Mouse (Mus musculus) urinary bladder, postnatal 10 days (tissue): Measurements from ENCODE around the gene Klhl12.
A peak's percentile ranks its signal among the peaks of the same experiment; 100 is the strongest.
"Not testable (repeated sequence)": the region's sequence is repeated elsewhere in the genome, so short reads cannot be mapped to it uniquely, and the experiment has no call there.

Experiments used
- DNase-seq: peaks from one replicate; pipeline ENCODE4 v3.0.0; 2022; ENCODE audit warnings: low spot score

The Klhl12 gene

GRCm38 (mm10) chr1:134454904-134455824, at the start of gene Klhl12:
TSS of gene Klhl12 (plus strand) at chr1:134455531.
- DNase-seq, result peak; percentile 92

- no peak for DNase-seq
Measured at GRCm38 (mm10) chr1:134406414-134406771, 48.9 kb upstream of the Klhl12 start.

- no peak for DNase-seq
Measured at GRCm38 (mm10) chr1:134408080-134408479, 47.3 kb upstream of the Klhl12 start.

- no peak for DNase-seq
Measured at GRCm38 (mm10) chr1:134411706-134412629, 43.4 kb upstream of the Klhl12 start.

GRCm38 (mm10) chr1:134414038-134414437, 41.3 kb upstream of the Klhl12 start:
- no peak for DNase-seq

GRCm38 (mm10) chr1:134414501-134415167, 40.7 kb upstream of the Klhl12 start:
- DNase-seq, result no peak

- peak; percentile 91 for DNase-seq
Measured at GRCm38 (mm10) chr1:134415168-134415831, 40.0 kb upstream of the Klhl12 start, which contains the start of gene Adipor1. TSS of gene Adipor1 (plus strand) at chr1:134415378.

- no peak for DNase-seq
Measured at GRCm38 (mm10) chr1:134418414-134418975, 36.8 kb upstream of the Klhl12 start.

- DNase-seq, result no peak
Measured at GRCm38 (mm10) chr1:134419176-134419575, 36.2 kb upstream of the Klhl12 start.

GRCm38 (mm10) chr1:134419751-134420458, 35.4 kb upstream of the Klhl12 start:
- no peak for DNase-seq

GRCm38 (mm10) chr1:134423911-134424310, 31.4 kb upstream of the Klhl12 start:
- DNase-seq, result no peak

- DNase-seq, result no peak
Measured at GRCm38 (mm10) chr1:134426289-134426688, 29.0 kb upstream of the Klhl12 start.

GRCm38 (mm10) chr1:134433002-134433401, 22.3 kb upstream of the Klhl12 start:
- no peak for DNase-seq

- no peak for DNase-seq
Measured at GRCm38 (mm10) chr1:134433473-134433872, 21.9 kb upstream of the Klhl12 start.

GRCm38 (mm10) chr1:134435414-134435813, 19.9 kb upstream of the Klhl12 start:
- DNase-seq, result no peak

GRCm38 (mm10) chr1:134440437-134440836, 14.9 kb upstream of the Klhl12 start:
- DNase-seq, result no peak

- DNase-seq, result not testable (repeated sequence)
Measured at GRCm38 (mm10) chr1:134441737-134442136, 13.6 kb upstream of the Klhl12 start.

GRCm38 (mm10) chr1:134442394-134442793, 12.9 kb upstream of the Klhl12 start:
- no peak for DNase-seq

GRCm38 (mm10) chr1:134443288-134443687, 12.0 kb upstream of the Klhl12 start:
- not testable (repeated sequence) for DNase-seq

GRCm38 (mm10) chr1:134445418-134445817, 9.9 kb upstream of the Klhl12 start:
- DNase-seq, result no peak
